Mouse (Mus musculus): ENCODE data around the gene Pold2.
"Not testable (repeated sequence)": the region's sequence is repeated elsewhere in the genome, so short reads cannot be mapped to it uniquely, and the experiment has no call there.

Pold2 gene

DNA sequence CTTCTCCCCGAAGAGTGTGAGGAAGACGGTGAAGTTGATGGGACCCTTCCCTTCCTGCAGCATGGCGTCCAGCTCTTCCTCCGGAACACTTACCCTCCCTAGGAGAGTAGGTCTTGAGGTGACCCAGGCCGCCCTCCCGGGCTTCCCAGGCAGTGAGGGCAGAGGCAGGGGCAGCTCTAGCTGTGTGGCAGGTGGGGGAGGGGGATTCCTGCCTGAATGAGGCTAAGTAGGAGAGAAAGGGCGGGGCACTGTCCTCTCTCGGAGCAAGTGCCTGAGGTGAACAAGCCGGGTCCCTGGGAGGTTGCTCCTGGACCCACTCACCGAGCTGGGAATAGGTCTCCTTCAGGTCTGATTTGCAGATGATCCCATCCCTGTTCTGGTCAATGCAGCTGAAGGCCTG is 19.7 kb upstream of the Pold2 start:
- DNase-seq, result no peak

GRCm38 (mm10) chr11:5897230-5897629 is 19.1 kb upstream of the Pold2 start:
- DNase-seq, result no peak

- no peak for DNase-seq
Measured at GRCm38 (mm10) chr11:5893807-5894206, 15.7 kb upstream of the Pold2 start.

- no peak for DNase-seq
Measured at GRCm38 (mm10) chr11:5892810-5893368, 14.8 kb upstream of the Pold2 start.

DNA sequence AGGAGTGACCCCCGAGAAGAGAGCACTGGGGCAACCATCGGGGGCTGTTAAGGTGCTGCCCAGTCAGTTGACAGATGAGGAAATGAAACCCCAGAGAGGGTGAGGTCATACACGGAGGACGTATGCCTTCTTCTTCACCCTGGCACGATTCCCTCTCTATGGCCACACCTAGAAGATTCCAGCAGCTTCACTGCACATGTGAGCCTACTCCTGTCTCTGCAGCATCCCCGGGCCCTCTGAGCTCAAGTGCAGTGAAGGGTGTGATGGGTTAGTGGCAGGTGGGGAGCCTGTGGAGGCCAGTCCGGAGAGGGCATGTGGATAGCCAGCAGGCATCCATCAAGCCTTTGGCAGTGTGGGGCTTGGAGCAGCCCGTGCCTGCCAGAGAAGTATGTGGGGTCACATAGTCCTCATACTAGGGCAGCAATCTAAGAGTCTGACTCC is 14.1 kb upstream of the Pold2 start:
- no peak for DNase-seq

GRCm38 (mm10) chr11:5888563-5888962 is 10.5 kb upstream of the Pold2 start:
- DNase-seq, result not testable (repeated sequence)

- DNase-seq, result no peak
Measured at GRCm38 (mm10) chr11:5887250-5887649, 9.2 kb upstream of the Pold2 start.

DNA sequence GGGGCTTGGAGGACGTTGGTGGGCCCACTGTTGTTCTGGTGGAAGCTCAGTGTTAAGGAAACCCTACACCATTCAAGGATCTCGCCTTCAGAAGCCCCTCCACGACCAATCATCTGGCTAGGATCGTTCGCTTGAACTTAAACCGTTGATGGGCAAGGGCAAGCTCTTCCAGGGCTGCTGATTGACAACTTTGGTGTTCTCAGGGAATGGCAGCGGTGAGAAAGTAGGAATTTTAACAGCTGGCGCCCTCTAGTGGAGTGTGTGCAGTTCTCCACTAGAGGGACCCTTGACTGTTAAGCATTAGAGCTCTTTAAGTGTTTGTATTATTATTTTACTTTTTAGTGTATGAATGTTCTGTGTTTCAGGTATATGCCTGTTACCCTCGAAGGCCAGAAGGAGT is 8.1 kb upstream of the Pold2 start:
- DNase-seq, result peak; percentile 69

GRCm38 (mm10) chr11:5882518-5882917 is 4.4 kb upstream of the Pold2 start:
- DNase-seq, result no peak

- DNase-seq, result peak; percentile 74
Measured at GRCm38 (mm10) chr11:5879905-5880304, 1.8 kb upstream of the Pold2 start.

GRCm38 (mm10) chr11:5878661-5879060 is 569 bp upstream of the Pold2 start:
- no peak for DNase-seq

DNA sequence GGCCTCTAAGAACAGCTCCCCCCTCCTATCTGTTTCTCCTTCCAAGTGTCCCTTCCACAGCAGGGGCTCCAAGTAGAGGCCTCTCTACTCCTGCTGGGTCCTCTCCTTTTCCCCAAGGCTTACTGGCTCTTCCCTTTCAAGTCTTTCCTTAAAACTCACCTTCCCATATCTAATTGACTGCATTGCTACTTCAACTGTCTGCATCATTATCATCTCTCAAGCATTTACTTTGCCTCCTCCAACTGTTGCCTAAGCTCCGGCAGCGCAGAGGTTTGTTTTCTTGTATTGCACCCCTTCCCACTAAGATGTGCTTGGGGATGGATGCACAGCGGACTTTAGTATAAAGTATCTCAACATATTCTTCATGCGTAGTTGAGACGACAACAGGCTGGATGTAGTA is 671 bp downstream of the Pold2 start:
- DNase-seq, result no peak

- DNase-seq, result no peak
Measured at GRCm38 (mm10) chr11:5873192-5873591, 4.9 kb downstream of the Pold2 start.

GRCm38 (mm10) chr11:5872707-5873106 is 5.4 kb downstream of the Pold2 start:
- no peak for DNase-seq

DNA sequence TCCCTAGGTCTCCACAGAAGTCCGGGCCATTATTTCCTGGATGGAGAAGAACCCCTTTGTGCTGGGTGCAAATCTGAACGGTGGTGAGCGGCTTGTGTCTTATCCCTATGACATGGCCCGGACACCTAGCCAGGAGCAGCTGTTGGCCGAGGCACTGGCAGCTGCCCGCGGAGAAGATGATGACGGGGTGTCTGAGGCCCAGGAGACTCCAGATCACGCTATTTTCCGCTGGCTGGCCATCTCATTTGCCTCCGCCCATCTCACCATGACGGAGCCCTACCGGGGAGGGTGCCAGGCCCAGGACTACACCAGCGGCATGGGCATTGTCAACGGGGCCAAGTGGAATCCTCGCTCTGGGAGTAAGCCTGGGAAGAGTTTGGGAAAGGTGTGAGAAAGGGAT is 8.0 kb downstream of the Pold2 start:
- DNase-seq, result no peak

GRCm38 (mm10) chr11:5869331-5869730 is 8.8 kb downstream of the Pold2 start:
- DNase-seq, result peak; percentile 2

DNA sequence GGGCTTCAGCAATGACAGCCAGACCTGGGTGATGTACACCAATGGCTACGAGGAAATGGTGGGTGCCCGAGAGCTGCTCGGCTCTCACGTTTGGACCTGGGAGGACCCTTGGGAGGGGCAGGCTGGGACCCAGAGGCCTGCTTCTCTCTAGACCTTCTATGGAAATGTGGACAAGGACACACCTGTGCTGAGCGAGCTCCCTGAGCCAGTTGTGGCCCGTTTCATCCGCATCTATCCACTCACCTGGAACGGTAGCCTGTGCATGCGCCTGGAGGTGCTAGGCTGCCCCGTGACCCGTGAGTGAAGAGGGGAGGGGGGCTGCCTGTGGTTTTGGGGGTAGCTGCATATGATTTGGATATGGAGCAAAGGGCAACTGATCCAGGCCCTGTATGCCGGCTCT is 9.8 kb downstream of the Pold2 start:
- DNase-seq, result no peak

- DNase-seq, result no peak
Measured at GRCm38 (mm10) chr11:5867196-5867595, 10.9 kb downstream of the Pold2 start.

DNA sequence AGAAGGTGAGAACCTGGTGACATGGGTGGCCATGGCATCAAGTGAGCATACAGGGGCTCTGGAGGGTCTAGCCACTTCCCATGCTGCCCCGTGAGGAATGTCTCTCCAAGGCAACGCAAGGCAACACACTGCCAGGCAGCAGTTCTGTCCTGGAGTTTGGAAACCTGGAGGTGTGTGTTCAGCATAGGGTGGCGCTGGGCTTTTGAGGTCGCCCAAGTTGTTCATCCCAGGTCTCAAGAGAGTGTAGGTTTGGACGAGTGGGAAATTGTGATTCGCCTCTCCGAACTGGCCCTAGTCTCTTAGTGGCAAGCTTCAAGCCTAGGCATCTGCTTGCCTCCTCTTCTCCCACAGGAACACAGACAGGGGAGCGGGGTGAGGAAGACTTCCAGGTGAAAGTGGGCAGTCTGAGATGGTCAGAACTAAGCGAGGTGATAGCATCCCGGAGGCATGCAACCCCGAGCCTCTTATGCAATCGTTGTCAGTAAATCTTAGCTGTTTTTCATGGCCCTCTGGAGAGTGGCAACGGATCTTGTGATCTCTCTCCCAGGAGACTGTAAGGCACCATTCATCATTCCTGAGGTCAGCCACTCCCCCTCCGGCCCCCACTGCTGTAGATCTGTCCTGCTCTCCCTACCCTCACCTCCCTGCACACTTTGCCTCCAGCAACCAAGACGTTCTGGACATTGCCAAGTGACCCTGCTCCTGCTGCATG is 15.5 kb downstream of the Pold2 start:
- no peak for DNase-seq

DNA sequence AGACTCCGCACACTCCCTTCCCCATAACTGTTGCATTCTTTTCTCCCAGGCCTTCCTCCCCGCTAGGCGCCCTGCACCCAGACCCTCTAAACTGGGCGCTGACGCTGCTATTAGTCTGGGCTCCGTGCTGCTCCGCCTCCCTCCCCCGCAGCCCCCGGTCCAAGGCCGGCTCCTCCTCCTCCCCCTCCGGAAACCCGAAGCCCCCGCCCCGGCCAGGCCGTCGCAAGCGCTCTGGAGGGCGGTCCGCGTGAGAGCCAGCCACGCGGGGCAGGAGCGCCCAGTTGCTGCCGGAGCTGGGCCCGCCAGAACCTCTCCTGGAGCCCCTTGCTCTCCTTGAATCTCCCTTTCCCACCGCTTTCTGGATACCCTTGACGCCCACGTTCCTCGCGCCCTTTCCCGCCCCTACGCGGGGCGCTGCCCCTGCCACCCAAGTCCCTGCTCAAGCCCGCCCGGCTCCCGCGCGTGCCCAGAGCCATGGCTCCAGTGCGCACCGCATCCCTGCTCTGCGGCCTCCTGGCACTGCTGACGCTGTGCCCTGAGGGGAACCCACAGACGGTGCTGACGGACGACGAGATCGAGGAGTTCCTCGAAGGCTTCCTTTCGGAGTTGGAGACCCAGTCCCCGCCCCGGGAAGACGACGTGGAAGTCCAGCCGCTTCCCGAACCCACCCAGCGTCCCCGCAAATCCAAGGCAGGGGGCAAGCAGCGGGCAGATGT is 16.3 kb downstream of the Pold2 start, which contains the start of gene Aebp1:
Gene Aebp1 (plus strand): TSS at position 270 of the 716 bp plus-strand sequence.
- no peak for DNase-seq

GRCm38 (mm10) chr11:5860639-5861038 is 17.5 kb downstream of the Pold2 start:
- DNase-seq, result no peak

- no peak for DNase-seq
Measured at GRCm38 (mm10) chr11:5859883-5860550, 18.1 kb downstream of the Pold2 start.

- no peak for DNase-seq
Measured at GRCm38 (mm10) chr11:5858723-5859122, 19.4 kb downstream of the Pold2 start.

Data from right cerebral cortex, postnatal 14 days (tissue).